Mouse (Mus musculus) neutrophil, adult 65 days (primary cell): ENCODE results near the gene Tssk4. TPM values are rescaled to one million over a fixed set of nuclear protein-coding genes. Genes with fewer than 3 reads are reported as not detected.

Experiments used
- total RNA-seq: library from RNA; stranded (reverse); gene quantifications from 2 replicates; pipeline ENCODE4 v1.2.4, GENCODE M21; 2023

Gene Tssk4
- 1.3 and 1.7 TPM in 2 replicates for total RNA-seq

DNA sequence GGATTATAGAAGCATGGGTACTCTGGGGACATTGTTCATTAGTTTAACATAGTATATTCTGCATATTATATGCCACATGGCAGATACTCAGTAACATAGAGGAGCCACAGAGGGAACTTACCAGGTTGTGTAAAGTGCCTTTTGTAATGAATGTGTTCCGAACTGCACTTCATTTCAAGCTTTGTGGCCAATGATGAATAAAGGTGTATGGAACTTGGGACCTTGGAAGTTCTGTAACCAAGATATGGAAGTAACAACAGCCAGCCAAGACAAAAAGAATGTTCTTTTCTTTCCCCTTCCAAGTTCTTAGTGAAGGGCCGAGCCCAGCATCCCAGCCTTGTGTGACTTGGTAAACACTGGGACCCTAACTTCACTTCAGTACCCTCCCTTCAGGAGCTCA, at the start of gene Tssk4:
TSS of gene Tssk4 (plus strand) at position 301 of the 400 bp plus-strand sequence.

DNA sequence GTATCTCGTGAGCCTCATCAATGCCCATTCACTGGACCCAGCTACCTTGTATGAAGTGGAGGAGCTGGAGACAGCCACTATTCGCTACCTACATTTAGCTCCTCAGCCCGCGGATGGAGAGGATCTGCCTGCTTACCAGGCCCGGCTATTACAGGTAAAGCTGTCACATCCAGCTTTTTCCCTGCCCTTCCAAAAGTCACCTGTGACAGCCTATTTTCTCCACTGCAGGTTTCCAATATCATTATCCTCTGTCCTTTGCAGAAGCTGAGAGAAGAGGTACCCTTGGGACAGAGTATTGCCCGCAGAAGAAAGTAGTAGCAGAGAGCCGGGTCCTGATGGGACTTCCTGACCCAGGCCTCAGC, 46.7 kb upstream of the Tssk4 start, which contains the start of gene Irf9:
TSS of gene Irf9 (plus strand) at position 301 of the 362 bp plus-strand sequence.

DNA sequence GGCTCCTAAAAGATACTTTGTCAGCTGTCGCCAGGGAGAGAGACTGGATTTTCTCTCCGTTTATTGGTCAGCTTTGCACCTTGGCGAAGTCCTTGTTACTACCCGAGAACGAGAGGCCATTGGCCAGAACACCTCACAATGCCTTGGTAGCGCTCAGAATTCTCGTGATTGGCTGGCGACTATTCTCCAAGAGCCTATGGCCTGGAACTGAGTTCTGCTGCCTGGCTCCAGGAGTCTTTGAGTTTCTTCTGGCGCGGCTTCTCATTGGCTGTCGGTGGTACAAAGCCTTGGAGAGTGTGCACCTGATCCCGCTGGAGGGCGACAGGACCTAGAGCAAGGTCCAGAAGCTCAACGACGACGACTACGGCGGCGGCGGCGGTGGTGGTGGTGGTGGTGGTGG, 32.2 kb upstream of the Tssk4 start, which contains the start of gene Rec8:
TSS of gene Rec8 (plus strand) at position 216 of the 400 bp plus-strand sequence.

DNA sequence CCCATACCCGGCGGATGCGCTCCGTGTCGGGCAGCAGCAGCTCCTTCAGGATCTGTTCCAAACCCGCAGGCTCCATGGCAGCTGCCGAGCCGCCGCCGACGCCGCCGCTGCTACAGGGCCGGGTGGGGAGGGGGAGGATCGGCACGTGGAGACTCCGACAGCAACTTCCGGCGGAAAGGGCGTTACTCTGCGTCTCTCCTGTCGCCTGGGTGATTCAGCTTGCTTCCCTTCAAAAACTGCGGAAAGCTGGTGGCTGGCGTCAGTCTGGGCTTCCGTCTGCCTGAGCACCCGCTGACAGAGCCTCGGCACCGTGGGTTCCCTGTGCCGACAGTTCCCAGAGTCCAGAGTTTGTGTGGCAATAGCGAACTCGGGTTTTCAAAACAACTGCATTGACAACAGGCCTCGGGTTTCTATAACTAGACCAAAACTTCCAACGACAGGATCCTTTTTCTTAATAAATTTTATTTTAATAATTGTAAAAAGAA, 14.4 kb upstream of the Tssk4 start, which contains the start of gene Ipo4:
TSS of gene Ipo4 (minus strand) at position 435 of the 485 bp plus-strand sequence.

DNA sequence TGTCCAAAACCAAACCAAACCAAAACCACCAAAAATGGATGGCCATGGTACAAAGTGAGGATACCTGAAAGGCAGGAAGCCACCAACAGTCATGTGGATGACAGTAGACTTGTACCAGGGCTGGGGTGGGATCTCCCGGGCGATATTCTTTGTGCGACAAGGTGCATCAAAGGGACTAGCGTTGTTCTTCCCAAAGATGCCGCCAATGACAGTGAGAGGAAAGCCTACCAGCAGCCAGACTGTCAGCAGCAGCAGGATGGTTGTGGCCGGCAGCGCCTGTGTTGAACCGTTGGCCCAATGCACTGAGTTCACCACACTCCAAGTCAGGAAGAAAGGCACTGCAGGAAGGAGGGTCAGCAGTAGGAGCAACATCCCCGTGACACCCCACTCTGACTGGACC, 12.2 kb upstream of the Tssk4 start, which contains the start of gene Gm49378:
TSS of gene Gm49378 (minus strand) at position 101 of the 400 bp plus-strand sequence.

DNA sequence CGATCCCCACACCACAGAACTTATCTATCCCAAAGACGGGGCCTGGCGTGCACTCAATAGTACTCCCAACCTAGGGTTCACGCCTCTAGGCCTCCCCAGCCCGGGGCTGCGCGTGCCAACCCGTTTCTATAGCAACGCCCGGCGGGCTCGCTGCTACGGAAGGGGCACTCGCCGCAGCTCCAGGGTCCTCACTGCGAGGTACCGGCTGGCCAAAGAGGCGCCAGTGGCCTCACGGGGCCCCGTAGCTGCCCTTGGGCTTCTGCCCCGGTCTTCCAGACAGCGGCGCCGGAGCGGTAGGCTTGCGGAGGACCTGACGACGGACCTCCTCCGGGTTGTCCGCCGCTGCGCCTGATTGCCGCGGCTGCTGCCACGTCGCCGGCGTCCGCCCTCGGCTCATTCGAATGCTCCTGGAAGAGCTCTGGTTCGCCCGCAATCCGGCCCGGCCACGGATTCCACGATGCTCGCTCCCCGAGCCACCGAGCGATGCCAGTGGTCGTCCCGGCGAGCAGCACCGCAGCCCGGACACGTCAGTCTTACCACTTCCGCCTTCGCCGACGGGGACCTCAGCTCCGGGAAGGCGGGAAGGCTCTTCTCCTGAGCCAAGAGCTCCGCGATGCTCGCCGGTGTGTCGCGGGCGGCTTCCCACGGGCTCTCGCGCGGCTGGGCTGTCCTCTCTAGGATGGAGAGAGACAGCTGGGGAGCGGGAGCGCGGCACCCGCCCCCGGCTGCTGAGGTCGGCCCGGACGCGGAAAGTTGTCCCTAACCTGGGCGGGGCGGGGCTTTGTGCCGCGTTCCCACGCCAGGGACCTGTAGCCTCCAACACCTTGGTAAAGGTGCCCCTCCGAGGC, 6.7 kb upstream of the Tssk4 start, which contains the start of gene Tm9sf1:
TSS of gene Tm9sf1 (minus strand) at position 747 of the 848 bp plus-strand sequence.

DNA sequence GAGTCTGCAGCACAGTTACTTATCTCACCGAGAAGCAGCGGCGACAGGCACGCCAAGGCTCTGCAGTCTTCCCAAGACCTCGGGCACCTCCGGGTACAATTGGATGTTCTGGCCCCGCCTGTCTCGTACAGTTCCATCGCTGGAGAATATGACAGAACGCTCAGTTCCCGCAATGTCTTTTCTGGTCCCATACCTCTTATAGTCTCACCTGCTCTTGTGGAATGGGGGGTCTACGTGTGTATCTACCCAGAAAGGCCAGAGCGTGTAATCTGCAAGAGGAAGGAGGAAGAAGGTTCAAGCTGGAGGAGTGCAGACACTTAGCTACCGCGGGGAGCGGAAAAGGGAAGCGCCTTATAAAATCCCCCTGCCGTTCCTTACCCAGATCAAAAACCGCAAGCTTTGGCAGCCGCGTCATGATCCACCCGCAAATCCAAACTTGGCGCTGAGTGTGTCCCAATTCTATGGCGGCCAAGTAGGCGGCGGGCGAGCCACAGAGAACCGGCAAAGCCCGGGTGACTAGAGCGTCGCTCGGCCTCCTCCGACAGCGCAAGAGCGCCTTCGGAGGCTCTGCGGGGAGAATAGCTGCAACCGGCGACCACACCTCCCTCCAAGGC, 10.1 kb downstream of the Tssk4 start, which contains the start of gene Mdp1:
TSS of gene Mdp1 (minus strand) at position 549 of the 614 bp plus-strand sequence.

DNA sequence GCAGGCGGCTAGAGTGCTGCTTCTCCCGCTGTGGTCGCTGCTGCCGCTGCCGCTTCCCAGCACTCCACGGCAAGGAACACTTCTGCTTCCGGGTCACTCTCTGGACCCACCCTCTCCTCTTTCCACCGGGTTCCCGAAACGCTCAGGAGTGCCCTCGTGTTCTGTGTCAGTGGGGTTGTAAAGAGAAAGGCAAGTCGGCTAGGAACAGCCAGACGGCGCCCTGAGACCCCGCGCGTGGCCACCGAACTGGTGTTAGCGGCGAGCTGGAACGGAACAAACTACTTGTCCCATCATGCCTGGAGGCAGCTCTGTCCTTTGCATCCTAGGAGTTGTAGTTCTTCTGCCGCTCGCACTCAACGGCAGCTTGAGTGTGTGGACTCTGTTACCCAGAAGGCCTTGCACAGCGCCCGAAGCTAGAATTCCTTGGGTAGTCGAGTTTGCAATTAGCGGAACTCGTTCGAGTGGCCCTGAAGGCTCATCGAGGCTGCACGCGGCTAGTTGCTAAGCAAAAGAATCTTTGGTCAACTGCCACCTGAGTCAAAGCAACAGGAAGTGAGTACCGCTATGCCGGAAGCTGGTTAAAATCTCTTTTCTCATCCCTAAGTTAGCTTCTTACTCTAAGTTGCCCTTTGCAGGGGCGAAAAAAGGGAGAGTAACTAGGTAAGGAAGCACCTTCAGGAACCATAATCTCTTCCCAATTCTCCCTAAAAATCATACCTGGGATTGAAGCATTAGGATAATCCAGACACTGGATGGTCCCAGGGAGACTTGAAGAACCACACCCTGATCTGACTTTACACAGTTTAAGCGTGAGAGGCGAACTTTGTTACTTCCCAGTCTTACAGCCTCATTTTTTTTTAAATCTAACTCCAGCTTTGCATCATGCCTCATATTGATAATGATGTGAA, 22.1 kb downstream of the Tssk4 start, which contains the start of the genes Gmpr2 and Nedd8:
TSS of gene Gmpr2 (plus strand) at position 109 of the 908 bp plus-strand sequence.
TSS of gene Nedd8 (minus strand) at position 292 of the 908 bp plus-strand sequence.

DNA sequence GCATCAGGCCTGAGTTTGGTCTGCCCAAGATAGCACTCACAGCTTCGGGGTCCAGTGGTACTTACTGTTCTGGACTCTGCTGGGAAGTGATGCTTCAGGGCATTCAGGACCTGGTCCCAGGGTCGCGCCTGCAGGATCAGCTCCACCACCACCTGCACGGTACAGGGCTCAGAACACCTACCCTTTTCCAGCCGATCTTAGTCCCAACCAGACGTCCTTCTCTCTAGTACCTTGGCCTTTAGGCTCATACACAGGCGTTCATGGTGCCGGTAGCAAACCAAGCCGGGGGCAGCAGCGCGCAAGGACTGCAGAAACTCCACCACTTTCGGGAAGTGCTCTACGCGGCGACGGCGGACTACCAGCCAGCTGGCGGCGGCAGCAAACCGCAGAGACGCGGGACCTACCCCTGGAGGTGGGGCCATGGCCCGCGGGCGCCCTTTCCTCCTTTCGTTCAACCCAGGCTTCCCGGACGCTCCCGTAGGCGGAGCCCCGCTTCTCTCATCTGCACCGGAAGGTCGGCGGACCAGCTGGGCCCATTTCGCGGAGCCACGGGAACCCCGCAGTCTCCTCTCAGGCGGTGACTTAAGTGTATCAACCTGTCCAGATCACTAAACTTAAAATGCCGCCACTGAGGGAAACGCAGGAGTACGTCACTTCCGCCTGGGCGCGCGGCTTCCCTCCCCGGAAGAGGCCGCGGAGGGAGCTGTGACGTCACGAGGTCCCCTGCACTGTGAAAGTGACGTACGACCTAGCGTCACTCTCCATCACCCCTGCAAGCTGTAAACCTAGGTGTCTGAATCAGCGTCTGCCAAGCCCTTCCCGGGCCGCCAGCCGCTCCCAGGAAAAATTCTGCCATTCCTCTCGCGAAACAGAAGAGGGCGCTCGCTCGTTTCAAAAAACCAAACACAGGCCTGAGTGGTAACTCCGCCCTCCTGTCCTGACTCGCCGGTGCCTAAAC, 31.5 kb downstream of the Tssk4 start, which contains the start of gene Tinf2:
TSS of gene Tinf2 (minus strand) at position 661 of the 958 bp plus-strand sequence.

Other genes starting within 250 kb of the Tssk4 start
- 12.9 and 13.7 TPM in 2 replicates for gene Dhrs4, start 171.4 kb upstream of the Tssk4 start, total RNA-seq
- gene Carmil3, start 159.5 kb upstream of the Tssk4 start, total RNA-seq: not detected in 2 replicates
- not detected in 2 replicates for gene Cpne6, start 139.7 kb upstream of the Tssk4 start, total RNA-seq
- gene Nrl, start 125.2 kb upstream of the Tssk4 start, total RNA-seq: not detected in 2 replicates
- gene Pck2, start 109.9 kb upstream of the Tssk4 start, total RNA-seq: 14.4 and 20.4 TPM in 2 replicates
- 44.0 and 53.0 TPM in 2 replicates for gene Dcaf11, start 90.2 kb upstream of the Tssk4 start, total RNA-seq
- gene A730061H03Rik, start 89.8 kb upstream of the Tssk4 start, total RNA-seq: 1.2 and 2.0 TPM in 2 replicates
- gene Fitm1, start 74.6 kb upstream of the Tssk4 start, total RNA-seq: not detected in 2 replicates
- 122 and 139 TPM in 2 replicates for gene Psme1, start 72.1 kb upstream of the Tssk4 start, total RNA-seq
- gene Emc9, start 64.9 kb upstream of the Tssk4 start, total RNA-seq: 1.5 and 1.8 TPM in 2 replicates
- 174 and 199 TPM in 2 replicates for gene Psme2, start 59.1 kb upstream of the Tssk4 start, total RNA-seq
- 49.9 and 68.0 TPM in 2 replicates for gene Rnf31, start 58.5 kb upstream of the Tssk4 start, total RNA-seq
- 49.8 and 55.5 TPM in 2 replicates for gene Irf9, start 46.6 kb upstream of the Tssk4 start, total RNA-seq
- 0.22 TPM in 1 of 2 replicates, not detected in the other for gene Rec8, start 32.1 kb upstream of the Tssk4 start, total RNA-seq
- 10.0 and 12.5 TPM in 2 replicates for gene Ipo4, start 14.2 kb upstream of the Tssk4 start, total RNA-seq
- 1.5 and 2.2 TPM in 2 replicates for gene Gm49378, start 12.3 kb upstream of the Tssk4 start, total RNA-seq
- gene Tm9sf1, start 6.4 kb upstream of the Tssk4 start, total RNA-seq: 29.1 and 33.0 TPM in 2 replicates
- 9.4 and 11.2 TPM in 2 replicates for gene Mdp1, start 10.3 kb downstream of the Tssk4 start, total RNA-seq
- gene Gmpr2, start 21.8 kb downstream of the Tssk4 start, total RNA-seq: 12.0 and 12.3 TPM in 2 replicates
- gene Nedd8, start 21.9 kb downstream of the Tssk4 start, total RNA-seq: 129 and 152 TPM in 2 replicates
- 47.7 and 63.8 TPM in 2 replicates for gene Tinf2, start 31.6 kb downstream of the Tssk4 start, total RNA-seq
- gene Tgm1, start 63.7 kb downstream of the Tssk4 start, total RNA-seq: 2.1 and 2.6 TPM in 2 replicates
- gene Rabggta, start 72.1 kb downstream of the Tssk4 start, total RNA-seq: 23.7 and 38.4 TPM in 2 replicates
- gene Dhrs1, start 95.5 kb downstream of the Tssk4 start, total RNA-seq: 47.8 and 56.7 TPM in 2 replicates
- 12.1 and 17.3 TPM in 2 replicates for gene Nop9, start 95.5 kb downstream of the Tssk4 start, total RNA-seq
- gene Cideb, start 108.3 kb downstream of the Tssk4 start, total RNA-seq: 0.77 TPM in 1 of 2 replicates, not detected in the other
- gene Ltb4r2, start 111.2 kb downstream of the Tssk4 start, total RNA-seq: 0.43 and 1.0 TPM in 2 replicates
- gene Ltb4r1, start 115.8 kb downstream of the Tssk4 start, total RNA-seq: 203 and 207 TPM in 2 replicates
- 0.63 TPM in 1 of 2 replicates, not detected in the other for gene Adcy4, start 133.9 kb downstream of the Tssk4 start, total RNA-seq
- gene Ripk3, start 138.7 kb downstream of the Tssk4 start, total RNA-seq: 42.5 and 50.7 TPM in 2 replicates
- not detected in 2 replicates for gene Nfatc4, start 173.0 kb downstream of the Tssk4 start, total RNA-seq
- 1.1 and 3.0 TPM in 2 replicates for gene Nynrin, start 203.8 kb downstream of the Tssk4 start, total RNA-seq
- 0.48 and 0.54 TPM in 2 replicates for gene Cbln3, start 234.2 kb downstream of the Tssk4 start, total RNA-seq
- gene Khnyn, start 234.8 kb downstream of the Tssk4 start, total RNA-seq: 107 and 146 TPM in 2 replicates